Mouse (Mus musculus) liver, adult 2 months (tissue): Measurements from ENCODE around the gene Ephb4.

Source experiments
- CTCF ChIP-seq: fragments of 200-500 bp; IDR thresholded peaks from 2 replicates; pipeline ENCODE4 v1.5.1; 2011; ENCODE audit warnings: low read depth, low read length, control low read depth
- POLR2A ChIP-seq: fragments of 200-500 bp; IDR thresholded peaks from 2 replicates; pipeline ENCODE4 v1.6.1; 2011; ENCODE audit warnings: low read length, control low read depth; ENCODE audit not compliant: insufficient read depth; ENCODE audit errors: extremely low read depth

DNA sequence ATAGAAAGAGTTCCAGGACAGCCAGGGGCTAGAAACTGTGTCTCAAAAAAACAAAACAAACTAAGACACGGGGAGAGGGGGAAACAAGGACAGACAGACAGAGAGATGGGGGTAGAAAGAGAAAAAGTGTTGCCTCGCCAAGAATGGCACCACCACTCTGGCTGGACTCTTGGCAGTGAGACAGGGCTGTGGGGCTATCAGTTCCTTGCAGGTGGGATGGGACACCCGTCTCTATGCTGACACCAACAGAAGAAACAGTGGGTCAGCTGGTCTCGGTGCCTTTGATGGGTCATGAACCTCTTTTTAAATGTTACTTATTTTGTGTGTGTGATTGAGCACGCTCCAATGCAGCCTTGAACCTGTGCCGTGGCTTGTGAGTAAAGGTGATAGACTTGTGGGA, 9.7 kb upstream of the Ephb4 start:
- no peak for TF ChIP-seq CTCF
- no peak for TF ChIP-seq POLR2A
